Mouse (Mus musculus): ENCODE measurements around the gene Tubb5. TPM values are rescaled to one million over a fixed set of nuclear protein-coding genes. Genes with fewer than 3 reads are reported as not detected.

Gene Tubb5
- polyA plus RNA-seq, 1 experiment from 2014 or later, result 391 TPM

GRCm38 (mm10) chr17:35836991-35837422 is 1.1 kb downstream of the Tubb5 start:
- Histone ChIP-seq H3K4me2 (peak overlapping the region; percentile 92), H3K4me1 (replicated peaks) (peaks cover 73% of the 10 kb centered on the region), H3K4me3 (replicated peaks) (peak overlapping the region; percentile 89), H3K27me3 (no peaks in the 10 kb centered on the region), H3K9ac (peak overlapping the region; percentile 92), H3K9me3 (replicated peaks) (no peaks in the 10 kb centered on the region), H3K36me3 (replicated peaks) (peaks cover 50% of the 10 kb centered on the region), H3K27ac (replicated peaks) (peak overlapping the region; percentile 96)
- 0% methylated on average over 25 of the region's 25 CpGs for WGBS (ENCODE audit: insufficient replicate concordance)
- peak; percentile 12 for ATAC-seq (ENCODE audit: insufficient read depth)

GRCm38 (mm10) chr17:35836178-35836965 is 1.7 kb downstream of the Tubb5 start:
- H3K4me2 ChIP-seq, result peak overlapping the region; percentile 92
- no peak for ATAC-seq (ENCODE audit: insufficient read depth)
- peaks cover 55% of the 10 kb centered on the region for H3K36me3 ChIP-seq (replicated peaks)
- H3K9ac ChIP-seq, result peak overlapping the region; percentile 92
- peak overlapping the region; percentile 96 for H3K27ac ChIP-seq (replicated peaks)
- H3K4me3 ChIP-seq (replicated peaks), result peak overlapping the region; percentile 89
- peaks cover 70% of the 10 kb centered on the region for H3K4me1 ChIP-seq (replicated peaks)
- H3K27me3 ChIP-seq, result no peaks in the 10 kb centered on the region
- WGBS (ENCODE audit: insufficient replicate concordance), result 7% methylated on average over 24 of the region's 24 CpGs
- H3K9me3 ChIP-seq (replicated peaks), result no peaks in the 10 kb centered on the region

GRCm38 (mm10) chr17:35835424-35836140 is 2.5 kb downstream of the Tubb5 start:
- H3K36me3 ChIP-seq (replicated peaks), result peaks cover 63% of the 10 kb centered on the region
- ATAC-seq (ENCODE audit: insufficient read depth), result no peak
- H3K27me3 ChIP-seq, result no peaks in the 10 kb centered on the region
- no peaks in the 10 kb centered on the region for H3K9me3 ChIP-seq (replicated peaks)
- H3K4me3 ChIP-seq (replicated peaks), result peak overlapping the region; percentile 89
- H3K9ac ChIP-seq, result peak overlapping the region; percentile 92; the same call in 1 of the 2 replicates
- peaks cover 73% of the 10 kb centered on the region for H3K4me1 ChIP-seq (replicated peaks)
- H3K4me2 ChIP-seq, result peak overlapping the region; percentile 92
- H3K27ac ChIP-seq (replicated peaks), result peak overlapping the region; percentile 48; the same call in 1 of the 2 replicates
- 77% methylated on average over 26 of the region's 26 CpGs for WGBS (ENCODE audit: insufficient replicate concordance)

- H3K9me3 ChIP-seq (replicated peaks), result no peaks in the 10 kb centered on the region
- ATAC-seq (ENCODE audit: insufficient read depth), result no peak
- 71% methylated on average over 26 of the region's 26 CpGs for WGBS (ENCODE audit: insufficient replicate concordance)
- peaks cover 74% of the 10 kb centered on the region for H3K4me1 ChIP-seq (replicated peaks)
- peak overlapping the region; percentile 89 for H3K4me3 ChIP-seq (replicated peaks)
- peaks cover 68% of the 10 kb centered on the region for H3K36me3 ChIP-seq (replicated peaks)
- no peaks in the 10 kb centered on the region for H3K27me3 ChIP-seq
- no peak overlapping the region for H3K9ac ChIP-seq
- H3K27ac ChIP-seq (replicated peaks), result peak overlapping the region; percentile 43; the same call in 1 of the 2 replicates
- peak overlapping the region; percentile 92 for H3K4me2 ChIP-seq
These were observed 3.2 kb downstream of the Tubb5 start for GRCm38 (mm10) chr17:35834696-35835422.

GRCm38 (mm10) chr17:35833894-35834293 is 4.2 kb downstream of the Tubb5 start:
- Histone ChIP-seq H3K36me3 (replicated peaks) (peaks cover 76% of the 10 kb centered on the region), H3K4me3 (replicated peaks) (0 out of 2 replicates have a peak overlapping the region, but pooled peaks have one; percentile 5), H3K9me3 (replicated peaks) (no peaks in the 10 kb centered on the region), H3K4me2 (peak overlapping the region; percentile 0; the same call in 1 of the 2 replicates), H3K9ac (no peak overlapping the region), H3K27me3 (no peaks in the 10 kb centered on the region), H3K27ac (replicated peaks) (0 out of 2 replicates have a peak overlapping the region, but pooled peaks have one; percentile 43), H3K4me1 (replicated peaks) (peaks cover 74% of the 10 kb centered on the region)
- 55% methylated on average over 5 of the region's 5 CpGs for WGBS (ENCODE audit: insufficient replicate concordance)
- no peak for ATAC-seq (ENCODE audit: insufficient read depth)

- H3K4me1 ChIP-seq (replicated peaks), result peaks cover 73% of the 10 kb centered on the region
- no peak overlapping the region for H3K4me2 ChIP-seq
- H3K9ac ChIP-seq, result no peak overlapping the region
- 20% methylated on average over 5 of the region's 5 CpGs for WGBS (ENCODE audit: insufficient replicate concordance)
- peaks cover 80% of the 10 kb centered on the region for H3K36me3 ChIP-seq (replicated peaks)
- H3K9me3 ChIP-seq (replicated peaks), result no peaks in the 10 kb centered on the region
- no peaks in the 10 kb centered on the region for H3K27me3 ChIP-seq
- no peak overlapping the region for H3K4me3 ChIP-seq (replicated peaks)
- no peak for ATAC-seq (ENCODE audit: insufficient read depth)
- H3K27ac ChIP-seq (replicated peaks), result peak overlapping the region; percentile 53
These were observed 4.8 kb downstream of the Tubb5 start for GRCm38 (mm10) chr17:35833239-35833751.

GRCm38 (mm10) chr17:35832400-35833238 is 5.5 kb downstream of the Tubb5 start:
- Histone ChIP-seq H3K27ac (replicated peaks) (peak overlapping the region; percentile 53), H3K9me3 (replicated peaks) (no peaks in the 10 kb centered on the region), H3K36me3 (replicated peaks) (peaks cover 83% of the 10 kb centered on the region), H3K9ac (no peak overlapping the region), H3K4me2 (no peak overlapping the region), H3K27me3 (no peaks in the 10 kb centered on the region), H3K4me3 (replicated peaks) (no peak overlapping the region), H3K4me1 (replicated peaks) (peaks cover 73% of the 10 kb centered on the region)
- no peak for ATAC-seq (ENCODE audit: insufficient read depth)
- WGBS (ENCODE audit: insufficient replicate concordance), result 67% methylated on average over 8 of the region's 8 CpGs

GRCm38 (mm10) chr17:35829737-35830136 is 8.4 kb downstream of the Tubb5 start:
- H3K4me1 ChIP-seq (replicated peaks), result peaks cover 69% of the 10 kb centered on the region
- H3K27me3 ChIP-seq, result no peaks in the 10 kb centered on the region
- no peaks in the 10 kb centered on the region for H3K9me3 ChIP-seq (replicated peaks)
- peak overlapping the region; percentile 33 for H3K9ac ChIP-seq
- WGBS (ENCODE audit: insufficient replicate concordance), result 3% methylated on average over 21 of the region's 21 CpGs
- peaks cover 89% of the 10 kb centered on the region for H3K36me3 ChIP-seq (replicated peaks)
- H3K4me2 ChIP-seq, result peak overlapping the region; percentile 55
- H3K27ac ChIP-seq (replicated peaks), result peak overlapping the region; percentile 41
- H3K4me3 ChIP-seq (replicated peaks), result 0 out of 2 replicates have a peak overlapping the region, but pooled peaks have one; percentile 14
- ATAC-seq (ENCODE audit: insufficient read depth), result peak; percentile 56

GRCm38 (mm10) chr17:35825109-35825850 is 12.8 kb downstream of the Tubb5 start:
- WGBS (ENCODE audit: insufficient replicate concordance), result 71% methylated on average over 13 of the region's 13 CpGs
- Histone ChIP-seq H3K4me1 (replicated peaks) (peaks cover 77% of the 10 kb centered on the region), H3K4me3 (replicated peaks) (no peak overlapping the region; the same call in 1 of the 2 replicates)

More at GRCm38 (mm10) chr17:35825109-35825850, 12.8 kb downstream of the Tubb5 start:
- Histone ChIP-seq H3K9ac (no peak overlapping the region), H3K36me3 (replicated peaks) (peaks cover 51% of the 10 kb centered on the region), H3K27me3 (no peaks in the 10 kb centered on the region), H3K4me2 (peak overlapping the region; percentile 98), H3K27ac (replicated peaks) (peak overlapping the region; percentile 95), H3K9me3 (replicated peaks) (no peaks in the 10 kb centered on the region)
- ATAC-seq (ENCODE audit: insufficient read depth), result no peak
